Mouse (Mus musculus) neural tube, embryonic 15.5 days (tissue): ENCODE measurements around the gene Olfml2a. TPM values are rescaled to one million over a fixed set of nuclear protein-coding genes. Genes with fewer than 3 reads are reported as not detected.

Source experiments
- ATAC-seq: fragments of 200-750 bp; cut with Nextera tagmentation; 2 replicates; pipeline ENCODE4 v1.8.0; 2017; ENCODE audit warnings: mild to moderate bottlenecking, moderate TSS enrichment, moderate library complexity; ENCODE audit not compliant: low FRiP score
- H3K27ac ChIP-seq: fragments of 300-500 bp; sonication (generic); replicated peaks from 2 replicates; pipeline ENCODE4 v1.5.1; 2015; ENCODE audit warnings: mild to moderate bottlenecking, inconsistent platforms
- H3K27me3 ChIP-seq: fragments of 300-500 bp; sonication (generic); replicated peaks from 2 replicates; pipeline ENCODE4 v1.6.1; 2015; ENCODE audit warnings: inconsistent platforms
- H3K36me3 ChIP-seq: fragments of 300-500 bp; sonication (generic); 2 replicates; pipeline ENCODE4 v1.6.1; 2015; ENCODE audit warnings: inconsistent platforms
- H3K4me1 ChIP-seq: fragments of 300-500 bp; sonication (generic); 2 replicates; pipeline ENCODE4 v1.6.1; 2015; ENCODE audit warnings: inconsistent platforms
- H3K4me2 ChIP-seq: fragments of 300-500 bp; sonication (generic); 2 replicates; pipeline ENCODE4 v1.6.1; 2015; ENCODE audit warnings: inconsistent platforms, mild to moderate bottlenecking, moderate library complexity
- H3K4me3 ChIP-seq: fragments of 300-500 bp; sonication (generic); replicated peaks from 2 replicates; pipeline ENCODE4 v1.5.1; 2015; ENCODE audit warnings: mild to moderate bottlenecking, inconsistent platforms
- H3K9ac ChIP-seq: fragments of 300-500 bp; sonication (generic); replicated peaks from 2 replicates; pipeline ENCODE4 v1.6.1; 2015; ENCODE audit warnings: mild to moderate bottlenecking, inconsistent platforms
- H3K9me3 ChIP-seq: fragments of 300-500 bp; sonication (generic); replicated peaks from 2 replicates; pipeline ENCODE4 v1.6.1; 2016; ENCODE audit warnings: inconsistent platforms
- WGBS: fragments of 180-500 bp; shearing (Covaris S2); methylation state at CpG from one replicate; pipeline ENCODE4 v1.1.7; 2015; ENCODE audit warnings: mixed read lengths; 5-methylcytosine and 5-hydroxymethylcytosine counted together
- polyA plus RNA-seq: library from polyadenylated mRNA; unstranded; fragments of >200 nt; fragmentation: Nextera tagmentation; extraction: Ambion mirVana; gene quantifications from 2 replicates; pipeline ENCODE4 v1.2.1, GENCODE M21; 2015

Gene Olfml2a
- polyA plus RNA-seq, 1 experiment from 2014 or later: 7.1 TPM

- H3K4me3 ChIP-seq: no peak overlapping the region
- 89% methylated on average over 14 of the region's 14 CpGs for WGBS
- H3K4me1 ChIP-seq: no peaks in the 10 kb centered on the region
- no peak overlapping the region for H3K9ac ChIP-seq
- no peaks in the 10 kb centered on the region for H3K27me3 ChIP-seq
- H3K4me2 ChIP-seq: no peak overlapping the region
- H3K36me3 ChIP-seq: no peaks in the 10 kb centered on the region
- ATAC-seq: no peak
- H3K9me3 ChIP-seq: no peaks in the 10 kb centered on the region
- no peak overlapping the region for H3K27ac ChIP-seq
These were observed 9.6 kb downstream of the Olfml2a start for GRCm38 (mm10) chr2:38941426-38941825.

GRCm38 (mm10) chr2:38941898-38942297, 10.1 kb downstream of the Olfml2a start:
- no peak overlapping the region for H3K4me2 ChIP-seq
- no peaks in the 10 kb centered on the region for H3K4me1 ChIP-seq
- H3K27me3 ChIP-seq: no peaks in the 10 kb centered on the region
- H3K9me3 ChIP-seq: no peaks in the 10 kb centered on the region
- H3K4me3 ChIP-seq: no peak overlapping the region
- no peaks in the 10 kb centered on the region for H3K36me3 ChIP-seq
- no peak for ATAC-seq
- no peak overlapping the region for H3K27ac ChIP-seq
- H3K9ac ChIP-seq: no peak overlapping the region
- WGBS: 94% methylated on average over 2 of the region's 2 CpGs

- H3K4me1 ChIP-seq: no peaks in the 10 kb centered on the region
- H3K27me3 ChIP-seq: no peaks in the 10 kb centered on the region
- H3K9me3 ChIP-seq: no peaks in the 10 kb centered on the region
- H3K27ac ChIP-seq: no peak overlapping the region
- 88% methylated on average over 5 of the region's 5 CpGs for WGBS
- no peak overlapping the region for H3K4me3 ChIP-seq
- no peaks in the 10 kb centered on the region for H3K36me3 ChIP-seq
- no peak overlapping the region for H3K4me2 ChIP-seq
- ATAC-seq: no peak
- H3K9ac ChIP-seq: no peak overlapping the region
These were observed 11.4 kb downstream of the Olfml2a start for GRCm38 (mm10) chr2:38943161-38943560.

GRCm38 (mm10) chr2:38943977-38944376, 12.2 kb downstream of the Olfml2a start:
- no peaks in the 10 kb centered on the region for H3K27me3 ChIP-seq
- no peak overlapping the region for H3K9ac ChIP-seq
- H3K9me3 ChIP-seq: no peaks in the 10 kb centered on the region
- H3K4me3 ChIP-seq: no peak overlapping the region
- H3K4me1 ChIP-seq: no peaks in the 10 kb centered on the region
- WGBS: 43% methylated on average over 2 of the region's 2 CpGs
- no peaks in the 10 kb centered on the region for H3K36me3 ChIP-seq
- ATAC-seq: no peak
- H3K4me2 ChIP-seq: no peak overlapping the region
- no peak overlapping the region for H3K27ac ChIP-seq

GRCm38 (mm10) chr2:38944460-38945161, 12.8 kb downstream of the Olfml2a start:
- ATAC-seq: no peak
- Histone ChIP-seq H3K4me1 (no peaks in the 10 kb centered on the region), H3K4me2 (no peak overlapping the region), H3K4me3 (no peak overlapping the region), H3K27ac (no peak overlapping the region), H3K9ac (no peak overlapping the region), H3K27me3 (no peaks in the 10 kb centered on the region), H3K36me3 (no peaks in the 10 kb centered on the region), H3K9me3 (no peaks in the 10 kb centered on the region)
- 80% methylated on average over 3 of the region's 3 CpGs for WGBS

GRCm38 (mm10) chr2:38947566-38947965, 15.8 kb downstream of the Olfml2a start:
- H3K27me3 ChIP-seq: no peaks in the 10 kb centered on the region
- H3K9me3 ChIP-seq: no peaks in the 10 kb centered on the region
- no peak for ATAC-seq
- H3K36me3 ChIP-seq: no peaks in the 10 kb centered on the region
- H3K27ac ChIP-seq: no peak overlapping the region
- no peak overlapping the region for H3K4me2 ChIP-seq
- WGBS: 83% methylated on average over 7 of the region's 7 CpGs
- H3K9ac ChIP-seq: no peak overlapping the region
- no peaks in the 10 kb centered on the region; the same call in 1 of the 2 replicates for H3K4me1 ChIP-seq
- H3K4me3 ChIP-seq: no peak overlapping the region

GRCm38 (mm10) chr2:38950281-38950719, 18.5 kb downstream of the Olfml2a start:
- Histone ChIP-seq H3K36me3 (no peaks in the 10 kb centered on the region), H3K9me3 (no peaks in the 10 kb centered on the region), H3K9ac (no peak overlapping the region), H3K4me2 (no peak overlapping the region), H3K4me3 (no peak overlapping the region), H3K27ac (peak overlapping the region; percentile 23; the same call in 1 of the 2 replicates), H3K4me1 (peaks cover 3% of the 10 kb centered on the region; the same call in 1 of the 2 replicates), H3K27me3 (no peaks in the 10 kb centered on the region)
- peak; percentile 81 for ATAC-seq
- 65% methylated on average over 7 of the region's 7 CpGs for WGBS

- no peak overlapping the region for H3K4me2 ChIP-seq
- no peaks in the 10 kb centered on the region for H3K9me3 ChIP-seq
- H3K36me3 ChIP-seq: no peaks in the 10 kb centered on the region
- H3K27ac ChIP-seq: no peak overlapping the region
- H3K9ac ChIP-seq: no peak overlapping the region
- H3K4me3 ChIP-seq: no peak overlapping the region
- peaks cover 3% of the 10 kb centered on the region; the same call in 1 of the 2 replicates for H3K4me1 ChIP-seq
- ATAC-seq: no peak
- H3K27me3 ChIP-seq: no peaks in the 10 kb centered on the region
- WGBS: 75% methylated on average over 5 of the region's 5 CpGs
These were observed 21.5 kb downstream of the Olfml2a start for GRCm38 (mm10) chr2:38953152-38953883.

GRCm38 (mm10) chr2:38956062-38956461, 24.3 kb downstream of the Olfml2a start:
- ATAC-seq: no peak
- H3K9ac ChIP-seq: no peak overlapping the region
- H3K4me1 ChIP-seq: 0 out of 2 replicates have a peak, but pooled peaks cover 3% of the 10 kb centered on the region
- no peaks in the 10 kb centered on the region for H3K36me3 ChIP-seq
- no peak overlapping the region for H3K4me3 ChIP-seq
- no peaks in the 10 kb centered on the region for H3K27me3 ChIP-seq
- H3K27ac ChIP-seq: no peak overlapping the region
- no peaks in the 10 kb centered on the region for H3K9me3 ChIP-seq
- 69% methylated on average over 2 of the region's 2 CpGs for whole genome bisulfite sequencing
- no peak overlapping the region for H3K4me2 ChIP-seq

- Histone ChIP-seq H3K4me1 (0 out of 2 replicates have a peak, but pooled peaks cover 3% of the 10 kb centered on the region), H3K27me3 (no peaks in the 10 kb centered on the region), H3K4me3 (no peak overlapping the region), H3K4me2 (no peak overlapping the region), H3K9me3 (no peaks in the 10 kb centered on the region), H3K36me3 (no peaks in the 10 kb centered on the region), H3K9ac (no peak overlapping the region), H3K27ac (no peak overlapping the region)
- WGBS: 90% methylated on average over 5 of the region's 5 CpGs
- no peak for ATAC-seq
These were observed 26.0 kb downstream of the Olfml2a start for GRCm38 (mm10) chr2:38957671-38958223.

GRCm38 (mm10) chr2:38964198-38964597, 32.4 kb downstream of the Olfml2a start:
- 21% methylated on average over 4 of the region's 4 CpGs for WGBS
- Histone ChIP-seq H3K27ac (0 out of 2 replicates have a peak overlapping the region, but pooled peaks have one; percentile 13), H3K27me3 (no peaks in the 10 kb centered on the region), H3K4me2 (no peak overlapping the region), H3K9me3 (no peaks in the 10 kb centered on the region), H3K36me3 (no peaks in the 10 kb centered on the region), H3K9ac (no peak overlapping the region), H3K4me3 (no peak overlapping the region), H3K4me1 (peaks cover 3% of the 10 kb centered on the region)
- ATAC-seq: peak; percentile 47; the same call in 1 of the 2 replicates

GRCm38 (mm10) chr2:38969650-38970049, 37.9 kb downstream of the Olfml2a start:
- Histone ChIP-seq H3K4me1 (no peaks in the 10 kb centered on the region), H3K36me3 (no peaks in the 10 kb centered on the region), H3K27me3 (no peaks in the 10 kb centered on the region), H3K27ac (no peak overlapping the region), H3K4me3 (no peak overlapping the region), H3K9ac (no peak overlapping the region), H3K9me3 (no peaks in the 10 kb centered on the region), H3K4me2 (no peak overlapping the region)
- ATAC-seq: no peak
- WGBS: 93% methylated on average over 2 of the region's 2 CpGs
